Mouse (Mus musculus): ENCODE data around the gene Gprc5c. TPM values are rescaled to one million over a fixed set of nuclear protein-coding genes. Genes with fewer than 3 reads are reported as not detected.

The Gprc5c gene
- total RNA-seq, 1 experiment from 2014 or later = not detected

DNA sequence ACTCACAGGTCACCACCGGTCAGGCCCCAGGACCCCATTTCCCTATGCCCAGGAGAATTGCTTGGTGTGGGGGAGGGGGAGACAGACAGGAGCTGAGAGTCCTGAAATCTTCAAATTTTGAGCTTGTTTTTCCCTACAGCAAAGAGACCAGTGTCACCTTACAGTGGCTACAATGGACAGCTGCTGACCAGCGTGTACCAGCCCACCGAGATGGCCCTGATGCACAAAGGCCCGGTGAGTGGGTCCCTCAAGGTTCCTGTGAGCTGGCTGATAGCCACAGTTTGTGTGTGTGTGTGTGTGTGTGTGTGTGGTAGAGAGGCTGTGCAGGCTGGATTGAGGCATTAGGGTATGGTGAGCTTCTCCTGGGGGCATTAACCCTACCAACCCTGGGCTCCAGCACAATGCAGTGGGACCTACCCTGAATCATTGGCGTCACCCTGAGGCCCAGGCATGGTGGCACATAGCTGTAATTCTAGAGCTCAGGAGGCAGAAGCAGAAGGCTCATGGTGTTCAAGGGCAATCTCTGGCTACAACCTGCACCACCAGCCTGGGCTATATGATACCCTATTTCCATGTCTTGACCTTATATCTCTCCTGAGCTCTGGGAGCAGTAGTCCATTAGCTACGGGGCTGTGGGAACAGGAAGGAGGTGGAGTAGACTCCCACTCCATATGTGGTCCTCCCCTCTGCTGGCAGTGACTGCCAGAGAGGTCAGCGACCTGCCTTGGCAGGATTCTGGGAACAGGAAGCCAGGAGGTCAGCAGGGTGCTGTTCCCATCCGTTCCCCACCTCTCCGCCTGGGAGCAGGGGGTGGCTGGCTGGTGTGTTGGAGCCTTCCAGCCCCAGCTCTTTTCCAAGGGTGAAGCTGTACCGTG lies 15.8 kb downstream of the Gprc5c start:
- ATAC-seq (replicated peaks; ENCODE audit: low read depth, poor library complexity, severe bottlenecking) = no peak

DNA sequence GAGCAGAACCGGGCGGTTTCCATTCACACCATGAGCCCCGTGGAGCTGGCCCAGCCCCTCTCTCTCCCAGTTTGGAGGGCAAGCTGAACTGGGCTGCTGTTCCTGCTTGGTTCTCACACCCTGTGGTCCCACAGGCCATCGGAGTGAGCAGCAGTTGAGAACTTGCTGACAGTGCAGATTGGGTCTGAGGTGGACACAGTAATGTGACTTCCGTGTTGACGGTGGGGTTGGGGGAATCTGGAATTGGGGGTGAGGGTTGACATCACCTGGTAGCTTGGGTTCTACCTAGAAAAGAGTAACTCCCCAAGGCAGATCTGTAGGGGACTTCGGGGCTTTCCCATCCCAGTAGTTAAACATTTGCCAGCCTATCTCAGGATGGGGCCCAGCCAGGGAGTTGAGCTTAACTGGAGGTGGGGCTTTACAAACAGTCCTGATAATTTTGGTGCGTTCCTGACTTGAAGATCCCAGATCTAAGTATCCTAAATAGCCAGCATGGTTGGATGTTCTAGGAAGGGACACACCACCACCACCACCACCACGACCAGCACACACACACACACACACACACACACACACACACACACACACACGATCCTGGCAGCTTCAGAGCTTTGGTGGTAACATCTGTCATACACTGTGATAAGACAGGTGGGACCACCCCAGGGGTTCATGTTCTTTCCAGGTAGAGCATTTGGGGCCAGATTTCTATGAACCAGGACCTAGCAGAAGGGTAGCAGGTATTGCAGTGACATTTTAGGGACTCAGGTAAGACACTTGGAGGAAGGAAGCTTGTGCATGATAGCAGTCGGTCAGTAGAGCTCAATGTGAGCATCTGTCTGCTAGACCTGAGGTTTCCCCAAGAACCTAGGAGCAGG lies 16.6 kb downstream of the Gprc5c start:
- no peak for ATAC-seq (replicated peaks; ENCODE audit: low read depth, poor library complexity, severe bottlenecking)

DNA sequence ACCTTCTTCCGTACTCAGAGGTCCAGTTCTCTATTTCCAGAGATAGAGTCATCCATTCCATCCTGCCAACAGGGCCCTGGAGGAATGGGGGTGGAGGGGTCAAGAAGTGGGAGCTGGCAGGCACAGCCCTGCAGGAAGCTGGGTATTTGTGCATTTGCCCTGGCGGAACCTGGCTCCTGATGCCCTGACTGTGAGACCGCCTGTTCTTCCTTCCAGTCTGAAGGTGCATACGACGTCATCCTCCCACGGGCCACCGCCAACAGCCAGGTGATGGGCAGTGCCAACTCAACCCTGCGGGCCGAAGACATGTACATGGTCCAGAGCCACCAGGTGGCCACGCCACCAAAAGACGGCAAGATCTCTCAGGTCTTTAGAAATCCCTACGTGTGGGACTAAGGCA lies 17.3 kb downstream of the Gprc5c start:
- ATAC-seq (replicated peaks; ENCODE audit: low read depth, poor library complexity, severe bottlenecking) = no peak

DNA sequence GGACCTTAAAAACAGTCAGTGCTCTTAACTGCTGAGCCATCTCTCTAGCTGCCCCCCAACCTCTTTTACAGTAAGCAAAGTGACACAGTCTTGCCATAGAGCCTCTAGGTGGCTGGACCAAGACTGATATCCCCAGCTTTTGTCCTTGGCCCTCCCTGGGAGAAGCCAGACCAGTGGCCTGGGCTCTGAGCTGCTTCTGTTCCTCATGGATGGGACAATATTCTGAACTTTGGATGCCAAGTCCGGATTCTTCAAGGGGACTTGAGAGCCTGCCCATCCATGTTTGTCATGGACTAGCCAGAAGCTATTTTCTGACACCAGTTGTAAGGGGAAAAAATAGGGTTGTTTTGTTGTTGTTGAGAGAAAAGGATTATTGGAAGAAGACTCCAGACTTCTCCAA lies 18.8 kb downstream of the Gprc5c start:
- ATAC-seq (replicated peaks; ENCODE audit: low read depth, poor library complexity, severe bottlenecking) = no peak

DNA sequence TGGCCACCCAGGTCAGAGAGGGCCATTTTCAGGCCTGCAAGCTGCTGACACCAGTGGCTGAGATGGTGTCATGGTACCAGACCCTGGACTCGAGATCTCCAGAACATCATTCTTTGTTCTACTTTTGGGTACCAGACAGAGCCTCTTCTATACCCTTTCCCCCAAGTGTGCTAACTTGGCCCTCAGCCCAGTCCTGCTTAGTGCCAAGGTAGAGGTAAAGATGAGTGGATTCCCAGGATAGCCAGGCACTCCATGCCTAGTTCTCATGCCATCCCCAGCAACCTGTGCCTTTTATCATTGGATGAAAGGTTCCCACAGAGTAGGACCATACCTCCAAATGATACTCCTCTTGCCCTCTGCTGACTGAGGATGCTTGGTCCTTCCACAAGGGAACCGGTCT lies 20.6 kb downstream of the Gprc5c start:
- ATAC-seq (replicated peaks; ENCODE audit: low read depth, poor library complexity, severe bottlenecking) = no peak

DNA sequence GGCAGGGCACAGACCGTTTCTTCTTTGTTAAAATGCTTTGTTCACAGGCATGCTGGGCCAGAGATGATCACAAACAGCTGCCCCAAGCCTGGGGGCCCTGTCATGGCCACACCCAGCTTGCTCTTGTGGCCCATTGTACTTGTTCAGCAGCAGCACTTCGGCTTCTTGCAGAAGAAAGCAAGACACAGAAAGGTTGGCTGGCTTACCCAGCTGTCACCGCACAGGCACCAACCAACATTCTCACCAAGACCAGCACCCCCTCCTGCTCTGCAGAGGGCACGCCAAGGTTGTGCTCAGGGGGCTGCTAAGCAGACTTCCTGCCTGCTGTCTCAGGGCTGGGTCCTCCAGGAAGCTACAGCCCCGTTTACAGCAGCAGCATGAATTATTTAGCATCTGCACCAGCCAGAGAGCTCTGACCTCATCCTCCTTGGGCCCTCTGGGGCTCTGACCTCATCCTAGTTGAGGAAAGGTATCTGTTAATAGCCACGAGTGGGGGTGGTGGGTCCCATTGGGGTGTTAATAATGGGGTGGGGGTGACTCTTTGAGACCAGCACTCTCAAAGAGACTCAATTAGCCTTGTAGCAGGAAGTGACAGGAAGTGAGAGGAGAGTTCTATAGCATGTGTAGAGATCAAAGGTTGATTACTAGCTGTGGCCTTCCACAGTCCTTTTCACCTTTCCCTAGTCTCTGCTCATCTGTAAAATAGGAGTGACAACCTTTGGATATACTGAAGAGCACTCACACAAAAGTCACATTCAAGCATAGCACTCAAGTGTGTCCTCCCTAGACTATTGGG lies 22.3 kb downstream of the Gprc5c start:
- ATAC-seq (replicated peaks; ENCODE audit: low read depth, poor library complexity, severe bottlenecking) = no peak

DNA sequence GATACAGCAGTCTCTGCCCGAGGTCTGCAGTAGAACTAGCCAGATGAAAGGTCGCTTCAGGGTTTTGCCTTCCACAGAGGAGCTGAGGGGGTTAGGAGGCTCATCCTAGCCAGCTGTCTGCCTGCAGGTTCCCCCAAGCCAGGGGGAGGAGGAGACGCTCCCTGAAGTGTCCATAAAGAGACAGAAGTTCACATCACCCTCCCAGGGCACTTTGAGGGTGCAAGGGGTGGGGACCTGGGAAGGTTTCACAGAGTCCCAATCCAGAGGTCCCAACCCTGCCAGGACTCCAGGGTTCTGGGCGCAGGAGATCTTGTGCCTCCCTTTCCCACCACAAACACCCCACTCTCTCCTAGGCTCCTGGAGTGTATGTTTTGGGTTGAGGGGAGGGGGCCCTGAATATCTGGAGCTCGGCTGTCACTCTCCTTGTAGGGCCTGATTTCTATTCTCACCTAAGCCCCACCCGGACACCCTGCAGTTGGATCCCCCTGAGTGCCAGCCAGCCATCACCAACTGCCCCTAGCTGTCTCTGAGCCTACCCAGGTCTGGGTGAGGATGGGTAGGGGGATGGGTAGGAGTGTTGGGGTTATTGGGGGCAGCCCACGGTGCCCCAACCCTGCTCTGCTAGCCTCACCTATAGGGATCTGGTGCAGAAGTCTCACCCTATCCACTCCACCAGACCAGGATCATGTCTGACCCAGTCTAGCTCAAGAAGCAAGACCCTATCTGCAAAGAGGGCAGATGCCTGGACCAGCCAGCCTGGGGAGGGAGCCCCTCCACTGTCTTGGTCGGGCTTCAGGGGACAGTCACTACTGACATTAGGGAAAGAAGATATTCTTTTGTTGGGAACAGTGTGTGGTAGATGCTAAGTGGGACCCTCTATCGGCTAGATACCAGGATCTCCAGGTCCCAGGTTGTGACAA lies 23.5 kb downstream of the Gprc5c start:
- no peak for ATAC-seq (replicated peaks; ENCODE audit: low read depth, poor library complexity, severe bottlenecking)

DNA sequence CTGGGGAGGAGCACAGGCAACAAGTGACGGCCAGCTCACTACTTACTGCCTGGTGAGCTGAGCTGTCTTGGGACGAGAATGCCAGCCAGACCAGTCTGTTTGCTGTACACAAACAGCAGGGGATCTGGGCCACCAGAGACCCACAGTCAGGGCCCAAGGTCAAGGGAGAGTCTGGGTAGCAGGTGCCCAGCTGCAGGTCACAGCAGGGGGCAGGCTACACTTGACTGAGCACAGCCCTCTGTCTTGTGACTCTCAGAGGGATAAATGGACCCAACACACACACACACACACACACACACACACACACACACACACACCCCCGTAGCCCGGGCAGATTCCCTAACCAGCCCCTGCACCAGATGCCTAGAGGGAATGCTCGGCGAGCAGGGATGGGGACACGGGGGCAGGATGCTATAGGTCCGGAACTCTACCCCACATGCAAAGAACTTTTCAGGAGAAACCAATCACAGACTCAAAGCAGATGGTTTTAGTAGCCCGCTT lies 24.4 kb downstream of the Gprc5c start:
- no peak for ATAC-seq (replicated peaks; ENCODE audit: low read depth, poor library complexity, severe bottlenecking)

DNA sequence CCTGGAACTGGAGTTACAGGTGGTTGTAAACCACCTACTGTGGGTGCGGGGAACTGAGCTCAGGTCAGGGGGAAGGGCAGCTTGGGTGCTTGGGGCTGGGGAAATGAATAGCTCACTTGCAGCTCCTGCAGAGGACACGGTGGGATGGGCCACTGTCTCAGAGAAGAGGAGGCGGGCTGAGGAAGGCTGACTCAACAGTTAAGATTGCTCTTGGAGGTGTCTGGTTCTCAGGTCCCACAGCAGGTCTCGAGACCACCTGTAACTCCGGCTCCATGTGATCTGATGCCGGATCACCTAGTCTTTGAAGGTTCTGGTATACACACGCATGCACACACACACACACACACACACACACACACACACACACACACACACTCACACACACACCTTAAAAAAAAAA lies 25.2 kb downstream of the Gprc5c start:
- no peak for ATAC-seq (replicated peaks; ENCODE audit: low read depth, poor library complexity, severe bottlenecking)

DNA sequence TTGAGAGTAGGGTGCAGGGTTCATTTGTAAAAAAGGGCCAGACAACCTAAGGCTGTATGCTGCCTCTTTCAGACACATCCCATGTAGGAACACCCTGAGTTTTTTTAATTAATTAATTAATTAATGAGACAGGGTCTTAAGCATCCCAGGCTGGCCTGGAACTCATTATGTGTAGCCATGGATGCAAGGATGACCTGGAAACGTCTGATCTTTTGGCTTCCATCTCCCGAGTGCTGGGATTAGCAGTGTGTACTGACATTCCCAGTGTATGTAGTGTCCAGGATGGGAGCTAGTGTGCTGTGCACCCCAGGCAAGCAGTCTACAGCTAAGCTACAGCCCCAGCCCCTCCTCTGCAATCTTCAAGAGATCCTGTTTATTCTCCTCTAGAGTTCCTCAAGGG lies 25.7 kb downstream of the Gprc5c start:
- no peak for ATAC-seq (replicated peaks; ENCODE audit: low read depth, poor library complexity, severe bottlenecking)

DNA sequence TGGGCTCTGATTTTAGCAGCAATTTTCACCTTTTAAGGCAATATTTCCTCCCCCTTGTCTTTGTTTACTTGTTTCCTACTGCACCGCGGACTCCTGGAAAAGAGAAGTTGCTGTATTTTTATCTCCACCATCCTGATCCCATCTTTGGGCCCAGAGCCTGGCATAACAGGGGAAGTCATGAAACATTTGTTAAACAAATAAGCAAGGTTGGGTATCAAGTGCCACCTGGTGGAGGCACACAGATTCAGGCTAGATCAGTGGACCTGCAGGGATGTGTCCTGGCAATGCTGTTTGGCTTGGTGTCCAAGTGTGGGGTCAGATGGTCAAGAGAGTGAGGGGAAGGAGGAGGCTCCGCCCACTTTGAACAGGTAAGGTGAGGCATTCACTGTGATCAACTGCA lies 26.2 kb downstream of the Gprc5c start:
- peak; percentile 20; the same call in 1 of the 2 replicates for ATAC-seq (replicated peaks; ENCODE audit: low read depth, poor library complexity, severe bottlenecking)

DNA sequence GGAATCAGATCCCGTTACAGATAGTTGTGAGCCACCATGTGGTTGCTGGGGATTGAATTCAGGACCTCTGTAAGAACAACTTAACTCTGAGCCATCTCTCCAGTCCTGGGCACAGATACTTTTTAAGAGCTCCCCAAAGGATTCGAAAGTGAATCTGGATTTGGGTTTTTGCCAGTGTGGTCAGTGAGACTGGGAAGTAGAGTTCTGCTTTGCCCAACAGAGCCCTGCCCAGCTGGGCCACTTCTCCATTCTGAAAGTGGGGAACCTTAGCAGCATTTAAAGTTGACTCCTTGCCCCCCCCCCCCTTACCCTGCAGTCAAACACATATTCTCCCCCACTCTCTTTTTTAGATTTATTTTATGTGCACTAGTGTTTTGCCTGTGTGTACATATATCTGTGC lies 28.7 kb downstream of the Gprc5c start:
- peak; percentile 79 for ATAC-seq (replicated peaks; ENCODE audit: low read depth, poor library complexity, severe bottlenecking)

DNA sequence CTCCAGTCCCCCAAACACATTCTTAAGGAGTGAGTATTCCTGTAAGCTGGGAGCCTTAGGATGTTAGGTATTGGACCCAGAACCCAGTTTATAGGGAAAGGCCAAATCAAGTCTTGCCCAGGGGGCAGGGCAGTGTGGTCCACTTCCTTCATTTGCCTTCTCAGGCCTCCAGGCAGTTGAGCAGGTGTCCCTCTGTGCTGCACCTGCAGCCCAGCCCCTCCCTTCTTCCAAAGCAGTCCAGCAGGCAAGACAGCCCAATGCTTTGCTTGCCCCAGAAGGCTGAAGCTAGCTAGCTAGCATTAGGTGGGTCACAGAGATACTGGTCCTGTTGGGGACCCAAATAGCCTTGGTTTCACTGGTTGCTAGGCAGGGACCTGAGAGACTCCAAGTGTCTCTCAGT lies 29.2 kb downstream of the Gprc5c start:
- ATAC-seq (replicated peaks; ENCODE audit: low read depth, poor library complexity, severe bottlenecking) = no peak

DNA sequence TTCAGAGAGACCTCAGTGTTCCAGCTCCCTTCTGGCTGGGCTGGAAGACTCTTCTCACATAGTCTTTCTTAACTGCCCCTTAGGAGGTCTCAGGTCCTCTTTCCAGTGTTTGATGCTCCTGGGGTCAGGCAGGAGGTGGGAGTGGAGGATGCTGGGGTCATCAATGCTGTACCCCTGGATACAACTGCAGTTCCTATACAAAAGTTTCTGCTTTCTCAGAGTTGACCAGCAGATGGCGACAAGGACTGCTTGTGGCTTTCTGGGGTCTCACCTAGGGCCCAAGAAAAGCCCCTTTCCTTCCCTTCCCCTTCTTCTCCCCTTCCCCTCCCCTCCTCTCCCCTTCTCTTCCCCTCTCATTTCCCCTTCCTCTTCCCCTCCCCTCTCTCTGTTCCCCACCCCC lies 29.6 kb downstream of the Gprc5c start:
- ATAC-seq (replicated peaks; ENCODE audit: low read depth, poor library complexity, severe bottlenecking) = 0 out of 2 replicates have a peak, but pooled peaks have one; percentile 26

DNA sequence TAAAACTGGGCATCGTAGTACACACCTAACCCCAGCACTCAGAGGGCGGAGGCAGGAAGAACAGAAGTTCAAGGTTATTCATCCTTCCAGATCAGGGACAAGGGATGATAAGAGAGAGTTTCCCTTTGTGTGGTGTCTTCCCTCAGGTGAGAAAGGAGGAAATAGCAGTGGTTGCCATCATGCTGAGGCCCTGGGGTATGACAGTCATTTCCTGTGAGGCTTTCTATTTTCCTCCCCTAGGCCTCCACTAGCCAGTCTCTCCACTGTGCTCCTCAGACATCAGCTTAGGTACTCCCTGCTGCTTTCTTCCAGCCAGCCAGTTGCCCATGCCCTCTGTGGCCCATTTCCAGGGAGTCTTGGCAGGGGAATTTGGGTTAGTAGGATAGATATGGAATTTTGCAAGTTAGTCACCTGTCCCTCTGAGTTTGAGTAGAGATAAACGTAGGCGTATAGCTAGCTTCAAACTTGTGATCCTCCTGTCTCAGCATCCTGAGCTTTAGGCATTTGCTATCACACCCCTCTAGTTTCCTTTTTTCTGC lies 32.4 kb downstream of the Gprc5c start:
- no peak for ATAC-seq (replicated peaks; ENCODE audit: low read depth, poor library complexity, severe bottlenecking)

DNA sequence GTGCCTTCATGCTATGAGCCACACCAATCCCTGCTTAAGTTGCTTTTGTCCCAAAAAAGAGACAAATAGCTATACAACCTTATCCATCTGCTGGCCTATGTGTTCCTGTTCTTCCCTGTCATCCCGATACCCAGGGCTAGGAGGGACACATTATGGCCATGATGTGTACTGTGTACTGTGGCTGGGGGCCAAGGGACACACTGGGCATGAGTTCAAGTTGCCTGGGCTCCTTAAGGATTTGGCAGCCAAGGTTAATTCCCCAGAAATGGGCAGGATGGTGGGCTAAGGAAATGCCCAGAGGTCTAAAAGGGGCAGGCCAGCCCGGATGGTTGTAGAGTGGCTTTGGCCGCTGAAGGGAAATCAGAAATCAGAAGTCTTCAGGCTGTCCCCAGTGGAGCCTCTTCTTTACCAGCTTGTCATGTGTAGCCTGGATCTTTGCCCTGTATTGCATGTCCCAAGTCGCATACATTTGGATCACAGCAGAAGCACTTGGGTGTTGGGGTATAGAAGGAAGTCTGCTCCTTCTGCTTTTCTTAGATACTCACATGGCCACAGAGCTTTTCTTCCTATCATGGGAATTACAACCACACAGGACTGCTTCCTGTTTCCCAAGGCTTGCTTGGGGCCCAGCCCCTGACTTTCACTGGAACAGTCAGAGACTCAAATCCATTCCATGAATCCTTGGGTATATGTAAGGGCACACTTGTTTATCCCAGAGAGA lies 33.6 kb downstream of the Gprc5c start:
- peak; percentile 64 for ATAC-seq (replicated peaks; ENCODE audit: low read depth, poor library complexity, severe bottlenecking)

DNA sequence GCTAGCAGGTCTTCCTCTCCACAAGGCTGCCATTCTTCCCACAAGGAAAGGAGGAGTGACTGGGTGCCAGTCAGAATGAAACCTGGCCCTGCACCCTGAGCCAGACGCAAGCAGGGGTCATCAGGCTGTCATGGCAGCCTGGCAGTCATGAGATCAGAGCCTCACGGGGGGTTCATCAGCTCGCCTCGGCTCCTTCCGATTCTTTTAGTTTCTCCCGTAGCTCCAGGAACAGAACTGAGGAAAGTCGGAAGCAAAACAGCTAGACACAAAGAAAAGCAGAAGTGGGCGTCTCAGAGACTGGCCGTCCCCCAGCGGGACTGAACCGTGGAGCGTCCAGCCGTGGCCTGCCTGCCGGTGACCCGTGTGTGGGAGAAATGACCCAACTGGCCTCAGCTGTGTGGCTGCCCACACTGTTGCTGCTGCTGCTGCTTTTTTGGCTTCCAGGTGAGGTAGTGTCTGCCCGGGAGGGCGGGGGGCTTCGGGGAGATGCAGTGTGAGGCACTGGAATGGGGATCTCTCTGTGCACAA lies 39.1 kb downstream of the Gprc5c start, which contains the start of gene Cd300a:
TSS of gene Cd300a (plus strand) at position 51 of the 528 bp plus-strand sequence.
- peak; percentile 80 for ATAC-seq (replicated peaks; ENCODE audit: low read depth, poor library complexity, severe bottlenecking)

DNA sequence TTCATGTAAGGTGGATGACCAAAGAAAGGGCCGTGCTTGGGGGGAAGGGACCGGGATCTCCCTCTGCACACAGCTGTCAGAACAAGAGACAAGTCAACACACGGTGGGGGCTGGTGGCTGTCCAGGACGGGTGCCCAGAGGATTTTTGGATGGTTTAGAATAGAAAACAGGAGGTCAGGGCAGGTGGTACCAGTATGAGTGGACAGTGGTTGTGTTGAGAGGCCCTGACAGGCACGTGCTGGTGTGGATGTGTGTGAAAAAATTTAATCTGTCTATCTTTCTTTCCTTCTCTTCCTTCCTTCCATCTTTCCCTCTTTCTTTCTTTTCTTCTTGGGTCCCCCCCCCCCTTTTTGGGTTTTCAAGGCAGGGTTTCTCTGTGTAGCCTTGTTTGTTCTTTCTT lies 39.6 kb downstream of the Gprc5c start:
- ATAC-seq (replicated peaks; ENCODE audit: low read depth, poor library complexity, severe bottlenecking) = no peak

Measured in common myeloid progenitor, adult 5-6 weeks (primary cell).